Mouse (Mus musculus) E14TG2a.4 (cell line): ENCODE measurements at regions not wholly inside any gene's neighbourhood (a gene's known extent, or its start where the extent isn't known, plus 50 kb on each side); places are given as distances from the start of the nearest gene placed in this dataset.
A peak's percentile ranks its signal among the peaks of the same experiment; 100 is the strongest.

Experiments used
- H3K27me3 ChIP-seq: 2 replicates; pipeline ENCODE4 v1.6.1; 2014; ENCODE audit warnings: low read length, control low read depth; ENCODE audit not compliant: insufficient read depth
- H3K36me3 ChIP-seq: 2 replicates; pipeline ENCODE4 v1.6.1; 2014; ENCODE audit warnings: low read length, control low read depth; ENCODE audit not compliant: insufficient read depth
- H3K4me1 ChIP-seq: replicated peaks from 2 replicates; pipeline ENCODE4 v1.6.1; 2014; ENCODE audit warnings: low read depth, low read length, control low read depth
- H3K4me3 ChIP-seq: replicated peaks from 2 replicates; pipeline ENCODE4 v1.5.1; 2014; ENCODE audit warnings: mild to moderate bottlenecking, low read length
- H3K9me3 ChIP-seq: 2 replicates; pipeline ENCODE4 v1.6.1; 2014; ENCODE audit warnings: low read length, control low read depth
- CTCF ChIP-seq: conservative IDR thresholded peaks from 2 replicates; pipeline ENCODE4 v1.5.1; 2014; ENCODE audit warnings: low read length
- NANOG ChIP-seq: IDR thresholded peaks from 2 replicates; pipeline ENCODE4 v1.6.1; 2014; ENCODE audit warnings: borderline replicate concordance, low read length, mixed read lengths
- POU5F1 ChIP-seq: IDR thresholded peaks from 2 replicates; pipeline ENCODE4 v1.6.1; 2014; ENCODE audit warnings: low read length, borderline replicate concordance

DNA sequence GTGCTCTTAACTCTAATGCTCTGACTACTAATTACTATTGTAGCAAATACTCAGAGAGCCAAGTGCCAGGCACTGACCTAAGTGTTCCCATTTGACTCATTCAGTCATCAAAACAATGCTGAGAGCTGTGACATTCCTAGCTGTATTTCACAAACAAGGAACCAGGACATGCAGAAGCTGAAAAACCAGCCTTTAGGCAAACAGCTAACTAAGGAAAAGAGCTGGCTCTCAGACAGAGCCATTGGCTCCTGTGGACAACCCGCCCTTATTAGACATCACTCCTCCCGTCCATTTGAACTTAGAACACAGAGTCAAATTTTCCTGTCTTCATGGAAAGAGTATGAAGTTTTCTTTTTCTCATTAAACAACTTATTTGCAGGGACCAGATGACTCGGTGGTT, 88.5 kb upstream of the Zfp648 start:
- H3K4me1 ChIP-seq: peaks cover 10% of the 10 kb centered on the region
- no peak overlapping the region for H3K4me3 ChIP-seq
- H3K27me3 ChIP-seq: peaks cover 5% of the 10 kb centered on the region; the same call in 1 of the 2 replicates
- no peak for TF ChIP-seq POU5F1
- TF ChIP-seq NANOG: no peak
- no peak for TF ChIP-seq CTCF
- H3K9me3 ChIP-seq: peaks cover 23% of the 10 kb centered on the region
- H3K36me3 ChIP-seq: no peaks in the 10 kb centered on the region

DNA sequence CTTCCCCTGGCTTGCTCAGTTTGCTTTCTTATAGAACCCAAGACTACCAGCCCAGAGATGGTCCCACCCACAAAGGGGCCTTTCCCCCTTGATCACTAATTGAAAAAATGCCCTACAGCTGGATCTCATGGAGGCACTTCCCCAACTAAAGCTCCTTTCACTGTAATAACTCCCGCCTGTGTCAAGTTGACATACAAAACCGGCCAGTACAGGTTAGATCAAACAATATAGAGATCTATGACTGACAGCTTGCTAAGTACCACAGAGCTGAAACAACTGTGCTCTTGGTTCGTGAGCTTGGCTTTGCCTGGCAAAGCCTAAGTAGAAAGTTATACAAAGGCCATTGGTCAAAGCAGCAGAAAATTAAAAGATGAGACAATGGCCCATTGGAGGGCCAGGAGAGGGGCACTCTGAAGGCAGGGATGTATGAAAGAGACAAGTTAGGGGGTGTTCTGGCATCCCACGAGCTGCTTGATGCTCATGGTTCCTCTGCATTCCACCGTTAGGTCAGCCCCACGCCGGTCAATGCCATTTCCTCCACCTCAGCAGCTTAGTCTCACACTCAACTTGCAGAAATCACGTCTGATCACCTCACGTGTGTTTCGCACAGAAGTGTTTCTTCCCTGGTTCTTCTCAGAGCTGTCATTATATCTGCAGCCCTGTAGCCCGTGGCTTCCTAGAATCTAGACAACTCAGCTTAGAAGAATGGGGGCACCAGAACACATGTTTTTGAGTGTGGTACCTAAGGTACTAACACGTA, 87.5 kb upstream of the Zfp648 start:
- H3K4me3 ChIP-seq: no peak overlapping the region
- H3K36me3 ChIP-seq: no peaks in the 10 kb centered on the region
- no peak for TF ChIP-seq CTCF
- no peak for TF ChIP-seq POU5F1
- no peak for TF ChIP-seq NANOG
- peaks cover 23% of the 10 kb centered on the region for H3K9me3 ChIP-seq
- H3K4me1 ChIP-seq: peaks cover 15% of the 10 kb centered on the region
- peaks cover 5% of the 10 kb centered on the region; the same call in 1 of the 2 replicates for H3K27me3 ChIP-seq

DNA sequence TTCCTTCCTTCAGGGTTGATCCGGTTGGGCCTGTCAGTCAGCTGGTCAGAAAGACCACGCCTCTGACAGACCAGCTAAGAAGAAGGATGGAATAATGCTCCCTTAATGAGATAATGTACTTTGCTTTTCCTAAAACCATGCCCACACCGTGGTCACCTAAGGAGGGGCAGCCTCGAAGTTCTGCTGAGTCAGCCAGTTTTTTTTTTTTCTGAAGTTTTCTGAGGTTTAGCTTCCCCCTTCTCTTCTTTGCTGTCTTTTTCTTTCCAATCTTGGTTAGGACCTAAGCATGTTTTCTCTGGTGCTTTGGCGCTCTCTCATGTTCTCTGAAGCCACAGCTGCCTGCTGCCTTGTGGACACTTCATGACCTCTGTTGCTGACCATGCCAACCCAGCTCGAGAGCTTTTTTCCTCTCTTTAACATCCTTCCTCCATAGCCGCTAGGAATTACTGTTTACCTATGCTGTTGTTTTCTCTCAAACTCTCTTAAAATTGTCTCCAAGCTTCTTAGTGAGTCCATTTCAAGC, 84.7 kb upstream of the Zfp648 start:
- H3K27me3 ChIP-seq: peaks cover 5% of the 10 kb centered on the region; the same call in 1 of the 2 replicates
- H3K4me1 ChIP-seq: peaks cover 18% of the 10 kb centered on the region
- no peak overlapping the region for H3K4me3 ChIP-seq
- H3K36me3 ChIP-seq: no peaks in the 10 kb centered on the region
- TF ChIP-seq CTCF (no peak), NANOG (no peak), POU5F1 (no peak)
- peaks cover 23% of the 10 kb centered on the region for H3K9me3 ChIP-seq

DNA sequence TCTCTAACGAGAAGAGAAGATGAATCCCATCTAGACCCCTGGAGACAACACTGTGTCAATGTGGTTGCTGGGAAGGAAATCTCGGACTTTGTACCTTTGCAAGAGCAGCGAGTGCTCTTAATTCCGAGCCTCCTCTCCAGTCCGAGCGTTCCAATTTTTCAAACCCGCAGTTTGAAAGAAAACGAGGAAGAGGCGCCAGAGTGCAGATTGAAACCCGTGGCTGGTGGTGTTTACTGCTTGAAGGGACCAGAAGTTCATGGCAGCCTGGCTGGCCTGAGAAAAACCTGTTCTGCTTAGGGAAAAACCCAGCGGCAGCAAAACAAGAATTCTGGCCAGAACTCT, 83.7 kb upstream of the Zfp648 start:
- peaks cover 23% of the 10 kb centered on the region for H3K9me3 ChIP-seq
- H3K36me3 ChIP-seq: no peaks in the 10 kb centered on the region
- peak overlapping the region; percentile 61 for H3K4me3 ChIP-seq
- peaks cover 5% of the 10 kb centered on the region; the same call in 1 of the 2 replicates for H3K27me3 ChIP-seq
- H3K4me1 ChIP-seq: peaks cover 18% of the 10 kb centered on the region
- no peak for TF ChIP-seq CTCF
- TF ChIP-seq POU5F1: no peak
- TF ChIP-seq NANOG: no peak

DNA sequence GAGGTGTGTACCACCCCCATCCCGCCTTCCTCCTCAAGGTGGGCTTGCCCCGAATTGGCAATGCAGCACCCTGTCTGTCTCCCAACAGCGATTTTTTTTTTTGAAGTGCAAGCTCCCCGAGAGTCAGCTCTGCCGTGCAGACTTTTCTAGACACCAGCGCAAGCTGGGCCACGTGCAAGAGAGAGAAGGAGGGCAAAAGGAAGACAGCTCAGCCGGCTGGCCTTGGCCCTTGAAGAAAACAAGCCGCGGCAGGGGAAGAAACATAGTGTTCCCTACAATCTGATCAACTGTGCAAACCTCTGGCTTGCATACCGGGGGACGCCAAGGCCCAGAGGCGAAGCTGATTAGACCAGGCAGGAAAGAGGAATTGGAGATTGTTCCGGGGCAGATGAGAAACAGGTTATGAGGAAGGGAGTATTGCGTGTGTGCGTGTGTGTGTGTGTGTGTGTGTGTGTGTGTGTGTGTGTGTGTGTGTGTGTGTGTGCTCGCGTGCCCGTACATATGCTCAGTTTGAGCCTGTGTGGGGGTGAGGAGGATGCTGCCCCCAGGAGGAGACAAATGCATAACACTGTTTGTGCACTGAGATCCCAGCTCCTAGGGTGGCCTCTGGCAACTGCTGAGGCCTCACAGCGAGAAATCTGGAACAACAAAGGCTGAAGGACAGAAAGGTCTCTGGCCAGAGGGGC, 83.2 kb upstream of the Zfp648 start:
- H3K36me3 ChIP-seq: no peaks in the 10 kb centered on the region
- H3K27me3 ChIP-seq: peaks cover 5% of the 10 kb centered on the region; the same call in 1 of the 2 replicates
- TF ChIP-seq CTCF (0 out of 2 replicates have a peak, but pooled peaks have one; percentile 4), NANOG (no peak)
- H3K4me3 ChIP-seq: peak overlapping the region; percentile 61
- H3K4me1 ChIP-seq: peaks cover 18% of the 10 kb centered on the region
- peaks cover 23% of the 10 kb centered on the region for H3K9me3 ChIP-seq

DNA sequence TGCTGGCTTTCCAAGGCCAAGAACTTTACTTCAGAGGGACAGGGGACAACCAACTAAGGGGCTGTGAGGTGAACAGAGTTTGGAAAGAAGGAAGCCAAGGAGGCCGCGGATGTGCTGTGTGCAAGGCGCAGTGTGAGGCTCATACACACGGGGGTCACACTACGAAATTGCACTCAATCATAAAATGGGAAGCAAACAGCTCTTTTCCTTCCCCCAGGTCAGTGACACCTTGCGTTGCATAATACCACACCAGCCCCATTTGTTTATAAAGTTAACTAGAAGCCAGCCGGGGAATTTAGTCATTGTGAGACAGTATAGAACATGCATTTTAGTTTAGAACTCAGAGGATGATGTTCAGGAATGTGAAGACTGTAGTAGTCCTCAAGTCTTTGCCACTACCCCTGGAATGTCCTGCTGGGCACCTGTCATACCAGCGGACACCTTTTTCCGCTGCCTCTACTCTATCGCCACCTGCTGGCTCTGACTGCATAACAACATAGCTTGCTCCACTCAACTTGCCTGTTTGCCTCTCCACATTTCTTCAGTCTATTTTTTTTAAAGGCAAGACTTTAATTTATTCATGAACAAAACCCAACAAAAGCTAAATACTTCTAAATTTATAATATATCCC, 82.5 kb upstream of the Zfp648 start:
- H3K4me3 ChIP-seq: peak overlapping the region; percentile 61
- TF ChIP-seq CTCF: peak; percentile 77
- no peak for TF ChIP-seq POU5F1

DNA sequence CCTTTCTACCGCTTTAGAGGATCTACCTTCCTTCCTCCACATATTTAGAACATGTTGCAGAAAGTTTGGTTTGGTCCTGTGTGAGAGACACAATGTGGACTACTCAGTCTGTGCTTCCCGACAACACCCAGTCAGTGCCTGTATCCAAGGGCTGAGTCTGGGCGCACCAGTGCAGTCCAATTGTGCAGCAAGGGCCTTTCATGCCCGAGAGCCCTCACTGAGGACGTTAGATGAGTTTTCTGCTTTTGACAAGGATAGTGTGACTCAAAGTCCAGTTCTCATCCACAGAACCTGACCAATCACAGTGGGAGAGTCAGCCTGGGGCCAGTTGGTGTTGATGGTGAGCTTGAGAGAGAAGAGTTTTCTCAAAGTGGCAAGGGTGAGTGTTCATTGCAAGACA, 81.4 kb upstream of the Zfp648 start:
- Histone ChIP-seq H3K27me3 (peaks cover 5% of the 10 kb centered on the region; the same call in 1 of the 2 replicates), H3K4me3 (no peak overlapping the region), H3K4me1 (peaks cover 18% of the 10 kb centered on the region), H3K36me3 (no peaks in the 10 kb centered on the region), H3K9me3 (peaks cover 23% of the 10 kb centered on the region)
- TF ChIP-seq NANOG: no peak
- TF ChIP-seq CTCF: no peak
- TF ChIP-seq POU5F1: no peak

More for the DNA sequence above, 82.5 kb upstream of the Zfp648 start:
- Histone ChIP-seq H3K9me3 (peaks cover 23% of the 10 kb centered on the region), H3K27me3 (peaks cover 5% of the 10 kb centered on the region; the same call in 1 of the 2 replicates), H3K4me1 (peaks cover 18% of the 10 kb centered on the region), H3K36me3 (no peaks in the 10 kb centered on the region)

DNA sequence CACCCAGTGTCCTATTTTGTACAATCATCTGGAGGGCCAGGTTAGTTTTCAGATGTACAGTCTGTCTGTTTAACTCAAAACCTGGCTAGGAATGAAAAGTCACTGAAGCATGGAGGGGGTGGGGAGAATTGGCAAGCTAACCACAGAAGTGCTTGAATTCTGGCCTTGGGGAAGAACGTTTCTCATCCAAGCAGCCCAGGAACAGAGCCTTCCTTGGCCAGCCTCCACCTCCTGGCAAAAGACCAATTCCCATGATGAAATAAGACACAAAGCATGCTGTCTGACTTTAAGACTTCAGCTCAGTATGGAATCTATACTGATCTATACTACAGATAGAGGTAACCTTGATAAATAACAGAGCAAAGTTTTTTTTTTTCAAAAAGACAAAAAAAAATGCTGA, 80.3 kb upstream of the Zfp648 start:
- Histone ChIP-seq H3K27me3 (peaks cover 5% of the 10 kb centered on the region; the same call in 1 of the 2 replicates), H3K4me3 (no peak overlapping the region), H3K9me3 (peaks cover 17% of the 10 kb centered on the region), H3K4me1 (peaks cover 18% of the 10 kb centered on the region), H3K36me3 (no peaks in the 10 kb centered on the region)
- TF ChIP-seq CTCF (no peak), POU5F1 (no peak), NANOG (no peak)

DNA sequence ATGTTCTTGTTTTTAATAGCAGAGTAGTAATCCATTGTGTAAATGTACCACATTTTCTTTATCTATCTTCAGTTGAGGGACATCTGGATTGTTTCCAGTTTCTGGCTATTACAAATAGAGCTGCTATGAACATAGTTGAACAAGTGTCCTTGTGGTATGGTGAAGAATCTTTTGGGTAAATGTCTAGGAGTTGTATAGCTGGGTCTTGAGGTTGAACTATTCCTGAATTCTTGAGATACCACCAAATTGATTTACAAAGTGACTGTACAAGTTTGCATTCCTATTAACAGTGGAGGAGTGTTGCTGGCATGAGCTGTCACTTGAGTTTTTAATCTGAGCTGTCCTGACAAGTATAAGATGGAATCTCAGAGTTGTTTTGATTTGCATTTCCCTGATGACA, 76.0 kb upstream of the Zfp648 start:
- Histone ChIP-seq H3K36me3 (no peaks in the 10 kb centered on the region), H3K9me3 (no peaks in the 10 kb centered on the region), H3K27me3 (no peaks in the 10 kb centered on the region; the same call in 1 of the 2 replicates), H3K4me3 (no peak overlapping the region), H3K4me1 (0 out of 2 replicates have a peak, but pooled peaks cover 3% of the 10 kb centered on the region)
- no peak for TF ChIP-seq NANOG
- TF ChIP-seq CTCF: no peak
